Mouse (Mus musculus): ENCODE results near the gene Krt23.

DNA sequence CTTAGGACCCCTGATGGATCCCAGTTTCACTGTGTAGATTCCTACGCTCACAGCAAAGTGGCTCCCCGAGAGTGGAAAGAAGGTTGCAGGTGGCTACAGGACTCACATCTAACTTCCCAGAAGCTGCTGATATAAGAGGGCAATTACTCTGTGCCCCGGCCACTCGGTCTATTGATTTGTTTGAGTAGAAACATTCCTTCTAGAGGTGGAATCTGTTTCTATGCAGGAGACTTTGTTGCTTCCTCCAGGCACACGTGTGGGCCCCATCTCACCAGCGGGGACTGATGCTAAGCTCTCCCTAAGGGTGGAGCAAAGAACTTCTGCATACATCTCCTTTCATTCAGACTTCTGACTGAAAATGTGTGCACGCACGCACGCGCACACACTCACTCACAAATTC, 53.5 kb downstream of the Krt23 start:
- TF ChIP-seq CTCF (IDR thresholded peaks at IDR 0.05; ENCODE audit: control insufficient read depth, insufficient read depth, low read length) (no peak), POLR2A (IDR thresholded peaks at IDR 0.05; ENCODE audit: borderline replicate concordance, control insufficient read depth, low read depth, low read length) (no peak)
